Mouse (Mus musculus) small intestine, adult 2 months (tissue): Measurements from ENCODE around the gene Cyp4f17.

Experiments
- CTCF ChIP-seq: fragments of 200-500 bp; IDR thresholded peaks from 2 replicates; pipeline ENCODE4 v1.5.1; 2012; ENCODE audit warnings: low read depth, mild to moderate bottlenecking, control low read depth, inconsistent platforms, low read length, moderate library complexity, mixed read lengths; ENCODE audit not compliant: insufficient replicate concordance, insufficient read length; ENCODE audit errors: extremely low read depth
- POLR2A ChIP-seq: fragments of 200-500 bp; IDR thresholded peaks from 2 replicates; pipeline ENCODE4 v1.6.1; 2012; ENCODE audit warnings: low read depth, mild to moderate bottlenecking, control low read depth, inconsistent platforms, low read length, moderate library complexity

GRCm38 (mm10) chr17:32503111-32503510, 2.7 kb upstream of the Cyp4f17 start:
- TF ChIP-seq CTCF: no peak
- TF ChIP-seq POLR2A: no peak
